Comparison of ENCODE assay signal across 32 mouse cellular contexts in the genomic region with DNA sequence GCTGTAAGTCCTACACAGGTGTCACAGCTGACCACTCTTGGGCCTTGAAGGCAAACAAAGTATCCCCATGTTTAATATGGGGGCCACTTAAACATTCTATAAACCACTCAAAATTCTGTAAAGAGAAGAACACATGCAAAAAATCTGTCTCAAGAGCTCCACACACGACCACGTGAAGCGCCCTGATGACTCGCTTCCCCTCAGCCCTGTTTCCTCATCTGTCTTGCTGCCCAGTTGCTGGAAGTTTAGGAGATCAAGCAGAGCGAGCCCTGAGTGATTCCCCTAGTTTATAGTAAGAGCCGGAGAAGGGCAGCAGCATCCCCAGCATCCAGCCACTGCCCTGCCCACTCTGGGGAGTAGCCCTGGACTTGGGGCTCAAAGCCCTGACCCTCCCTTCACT. TPM values are rescaled to one million over a fixed set of nuclear protein-coding genes. Genes with fewer than 3 reads are reported as not detected.
DNase-seq lines count a peak whose midpoint lies in the region; ATAC-seq and TF ChIP-seq lines count a peak whose summit lies in the region.
"Had no signal": no experiment of that assay in that cellular context is flagged by ENCODE, and none has a peak within 500 bp of the region (broad histone marks: within the 10 kb centered on the region; RNA-seq: fewer than 3 reads in every experiment).

No protein-coding gene starts in this region.

- H3K4me1 ChIP-seq in hindbrain, embryonic 15.5 days (replicated peaks) = peaks cover 43% of the 10 kb centered on the region
- H3K4me1 ChIP-seq in hindbrain, embryonic 11.5 days (replicated peaks; ENCODE audit: control insufficient read depth, insufficient read depth, low read length) = 0 out of 2 replicates have a peak, but pooled peaks cover 3% of the 10 kb centered on the region
- peaks cover 33% of the 10 kb centered on the region for H3K4me1 ChIP-seq in midbrain, embryonic 13.5 days (replicated peaks)
- peaks cover 18% of the 10 kb centered on the region for H3K4me1 ChIP-seq in midbrain, embryonic 16.5 days (ENCODE audit: control insufficient read depth, insufficient read depth, low read length)
- H3K4me1 ChIP-seq: heart, embryonic 12.5 days; liver, embryonic 15.5 days had no signal

- no peaks in the 10 kb centered on the region for H3K9me3 ChIP-seq in hindbrain, embryonic 15.5 days
- no peaks in the 10 kb centered on the region for H3K9me3 ChIP-seq in hindbrain, embryonic 11.5 days (ENCODE audit: control insufficient read depth, low read length)
- no peaks in the 10 kb centered on the region for H3K9me3 ChIP-seq in midbrain, embryonic 13.5 days
- no peaks in the 10 kb centered on the region for H3K9me3 ChIP-seq in midbrain, embryonic 16.5 days (replicated peaks; ENCODE audit: control insufficient read depth, low read length, poor library complexity, severe bottlenecking)
- H3K9me3 ChIP-seq: embryonic facial prominence, embryonic 10.5 days; embryonic facial prominence, embryonic 15.5 days; forebrain, embryonic 12.5 days; heart, embryonic 12.5 days; kidney, embryonic 15.5 days; limb, embryonic 12.5 days; liver, embryonic 15.5 days; midbrain, embryonic 12.5 days; neural tube, embryonic 13.5 days had no signal

- H3K9ac ChIP-seq in hindbrain, embryonic 15.5 days = no peak overlapping the region
- H3K9ac ChIP-seq in hindbrain, embryonic 11.5 days (ENCODE audit: low read depth, low read length) = no peak overlapping the region
- H3K9ac ChIP-seq in midbrain, embryonic 13.5 days (replicated peaks) = no peak overlapping the region
- H3K9ac ChIP-seq in midbrain, embryonic 16.5 days (ENCODE audit: low read depth, low read length) = no peak overlapping the region
- H3K9ac ChIP-seq: embryonic facial prominence, embryonic 15.5 days; forebrain, embryonic 12.5 days; heart, embryonic 12.5 days; kidney, embryonic 15.5 days; liver, embryonic 15.5 days; lung, embryonic 14.5 days; midbrain, embryonic 12.5 days had no signal

- DNase-seq in hindbrain, embryonic 11.5 days (ENCODE audit: low spot score) = no peak
- DNase-seq in NIH3T3 (ENCODE audit: low read depth) = peak; percentile 66
- no peak for DNase-seq in adrenal gland, postnatal 4 days (ENCODE audit: low spot score in 2 of 2)
- DNase-seq: adrenal gland, adult 2 months; forebrain, postnatal 0 days; heart, adult 2 months; heart, postnatal 4 days; kidney, adult 18-20 months; kidney, postnatal 25 days; lung, embryonic 14.5 days; lung, postnatal 14 days had no signal

- H3ac ChIP-seq in myocyte (ENCODE audit: control insufficient read depth, insufficient read length) = no peak overlapping the region

- peaks cover 8% of the 10 kb centered on the region; the same call in 1 of the 2 replicates for H3K36me3 ChIP-seq in hindbrain, embryonic 15.5 days
- no peaks in the 10 kb centered on the region for H3K36me3 ChIP-seq in hindbrain, embryonic 11.5 days (ENCODE audit: control insufficient read depth, insufficient read depth, low read length)
- peaks cover 41% of the 10 kb centered on the region for H3K36me3 ChIP-seq in midbrain, embryonic 13.5 days
- peaks cover 14% of the 10 kb centered on the region; the same call in 1 of the 2 replicates for H3K36me3 ChIP-seq in midbrain, embryonic 16.5 days (ENCODE audit: control insufficient read depth, insufficient read depth, low read length)
- H3K36me3 ChIP-seq in myocyte (ENCODE audit: control insufficient read depth, insufficient read depth) = peaks cover 13% of the 10 kb centered on the region

- H3K27me3 ChIP-seq in hindbrain, embryonic 15.5 days = no peaks in the 10 kb centered on the region
- no peaks in the 10 kb centered on the region for H3K27me3 ChIP-seq in hindbrain, embryonic 11.5 days (ENCODE audit: control insufficient read depth, insufficient read depth, low read length)
- H3K27me3 ChIP-seq in midbrain, embryonic 13.5 days = no peaks in the 10 kb centered on the region
- H3K27me3 ChIP-seq in midbrain, embryonic 16.5 days (ENCODE audit: control insufficient read depth, insufficient read depth, low read depth, low read length) = no peaks in the 10 kb centered on the region
- H3K27me3 ChIP-seq in myocyte (ENCODE audit: control insufficient read depth, insufficient read depth, insufficient read length) = no peaks in the 10 kb centered on the region
- H3K27me3 ChIP-seq: embryonic facial prominence, embryonic 15.5 days; forebrain, embryonic 12.5 days; heart, embryonic 12.5 days; kidney, embryonic 15.5 days; limb, embryonic 12.5 days; liver, embryonic 15.5 days; midbrain, embryonic 12.5 days; neural tube, embryonic 13.5 days had no signal

- H3K4me3 ChIP-seq in hindbrain, embryonic 15.5 days = no peak overlapping the region
- no peak overlapping the region for H3K4me3 ChIP-seq in hindbrain, embryonic 11.5 days (ENCODE audit: low read depth, low read length)
- no peak overlapping the region for H3K4me3 ChIP-seq in midbrain, embryonic 13.5 days (replicated peaks)
- no peak overlapping the region for H3K4me3 ChIP-seq in midbrain, embryonic 16.5 days (ENCODE audit: low read depth, low read length)
- H3K4me3 ChIP-seq in myocyte = no peak overlapping the region
- H3K4me3 ChIP-seq: embryonic facial prominence, embryonic 10.5 days; embryonic facial prominence, embryonic 15.5 days; forebrain, embryonic 12.5 days; heart, adult 2 months; heart, embryonic 12.5 days; kidney, embryonic 15.5 days; limb, embryonic 12.5 days; liver, embryonic 15.5 days; midbrain, embryonic 12.5 days had no signal

- H3K79me2 ChIP-seq in myocyte (ENCODE audit: control insufficient read depth, insufficient read depth) = peaks cover 5% of the 10 kb centered on the region

- no peak for ATAC-seq in hindbrain, embryonic 15.5 days (ENCODE audit: low FRiP score, low read depth)
- ATAC-seq in hindbrain, embryonic 11.5 days (ENCODE audit: low FRiP score) = no peak
- no peak for ATAC-seq in midbrain, embryonic 13.5 days
- ATAC-seq in midbrain, embryonic 16.5 days = no peak
- ATAC-seq: CD4-positive, CD25-positive, alpha-beta regulatory T cell, adult 4 months had no signal

- WGBS in hindbrain, embryonic 15.5 days = 84% methylated on average over 6 of the region's 6 CpGs
- 90% methylated on average over 6 of the region's 6 CpGs for WGBS in hindbrain, embryonic 11.5 days
- 87% methylated on average over 6 of the region's 6 CpGs for WGBS in midbrain, embryonic 13.5 days
- 91% methylated on average over 6 of the region's 6 CpGs for WGBS in midbrain, embryonic 16.5 days

- TF ChIP-seq POLR2A in myocyte (IDR thresholded peaks at IDR 0.05; ENCODE audit: insufficient read length, low read depth) = no peak

- H3K4me2 ChIP-seq in hindbrain, embryonic 15.5 days = peak overlapping the region; percentile 45; the same call in 1 of the 2 replicates
- no peak overlapping the region for H3K4me2 ChIP-seq in hindbrain, embryonic 11.5 days (replicated peaks; ENCODE audit: low read depth, low read length)
- H3K4me2 ChIP-seq in midbrain, embryonic 13.5 days (replicated peaks) = no peak overlapping the region
- no peak overlapping the region for H3K4me2 ChIP-seq in midbrain, embryonic 16.5 days (ENCODE audit: low read length)
- no peak overlapping the region for H3K4me2 ChIP-seq in myocyte (ENCODE audit: low read depth)
- H3K4me2 ChIP-seq: embryonic facial prominence, embryonic 15.5 days; heart, embryonic 12.5 days; kidney, embryonic 15.5 days; limb, embryonic 12.5 days; liver, embryonic 15.5 days; lung, embryonic 14.5 days; midbrain, embryonic 12.5 days had no signal

- H3K27ac ChIP-seq in hindbrain, embryonic 15.5 days (replicated peaks) = peak overlapping the region; percentile 47; the same call in 1 of the 2 replicates
- no peak overlapping the region for H3K27ac ChIP-seq in hindbrain, embryonic 11.5 days (ENCODE audit: low read depth, low read length)
- 0 out of 2 replicates have a peak overlapping the region, but pooled peaks have one; percentile 65 for H3K27ac ChIP-seq in midbrain, embryonic 13.5 days
- H3K27ac ChIP-seq in midbrain, embryonic 16.5 days (ENCODE audit: low read length) = no peak overlapping the region
- H3K27ac ChIP-seq: embryonic facial prominence, embryonic 10.5 days; embryonic facial prominence, embryonic 15.5 days; forebrain, embryonic 12.5 days; heart, adult 2 months; kidney, embryonic 15.5 days; limb, embryonic 12.5 days; liver, embryonic 15.5 days; midbrain, embryonic 12.5 days had no signal

TF ChIP-seq in myocyte, 11 proteins besides CTCF, POLR2A, EP300 and RAD21 (continues in another document):
- peak; percentile 18 for TF ChIP-seq USF1 (IDR thresholded peaks at IDR 0.05; ENCODE audit: low read depth)

RNA-seq across cellular contexts. Expression of a gene that starts 28.5 kb away (rescaled TPM):
- polyA plus RNA-seq in hindbrain, embryonic 15.5 days (2015; fragmentation: Nextera tagmentation; extraction: Ambion mirVana) = 39.3 and 43.6 TPM in 2 replicates
- polyA plus RNA-seq in hindbrain, embryonic 11.5 days (2014; fragmentation: Nextera tagmentation; extraction: Ambion mirVana) = 11.8 and 12.9 TPM in 2 replicates
- 17.4 and 19.0 TPM in 2 replicates for polyA plus RNA-seq in midbrain, embryonic 13.5 days (2015; fragmentation: Nextera tagmentation; extraction: Ambion mirVana)
- polyA plus RNA-seq in midbrain, embryonic 16.5 days (2015; fragmentation: Nextera tagmentation; extraction: Ambion mirVana) = 24.5 and 25.9 TPM in 2 replicates
- 44.0 TPM for polyA plus RNA-seq in myocyte (2012; fragmentation: generic; extraction: Trizol)
- 10 to 100 TPM; 40.4 to 44.4 TPM for total RNA-seq in adrenal gland, postnatal 4 days (2021)

RNA-seq across cellular contexts. Expression of a gene that starts 36.7 kb away (rescaled TPM):
- 25.2 and 25.5 TPM in 2 replicates for polyA plus RNA-seq in hindbrain, embryonic 15.5 days (2015; fragmentation: Nextera tagmentation; extraction: Ambion mirVana)
- polyA plus RNA-seq in hindbrain, embryonic 11.5 days (2014; fragmentation: Nextera tagmentation; extraction: Ambion mirVana) = 63.3 and 65.0 TPM in 2 replicates
- 37.3 and 39.4 TPM in 2 replicates for polyA plus RNA-seq in midbrain, embryonic 13.5 days (2015; fragmentation: Nextera tagmentation; extraction: Ambion mirVana)
- 24.2 and 27.9 TPM in 2 replicates for polyA plus RNA-seq in midbrain, embryonic 16.5 days (2015; fragmentation: Nextera tagmentation; extraction: Ambion mirVana)
- 31.0 TPM for polyA plus RNA-seq in myocyte (2012; fragmentation: generic; extraction: Trizol)
- 10 to 100 TPM; 32.6 to 38.2 TPM for total RNA-seq in adrenal gland, postnatal 4 days (2021)

RNA-seq across cellular contexts. Expression of a gene that starts 40.1 kb away (rescaled TPM):
- polyA plus RNA-seq in hindbrain, embryonic 15.5 days (2015; fragmentation: Nextera tagmentation; extraction: Ambion mirVana) = 0.98 and 1.0 TPM in 2 replicates
- 0.61 and 0.62 TPM in 2 replicates for polyA plus RNA-seq in hindbrain, embryonic 11.5 days (2014; fragmentation: Nextera tagmentation; extraction: Ambion mirVana)
- 0.71 and 0.87 TPM in 2 replicates for polyA plus RNA-seq in midbrain, embryonic 13.5 days (2015; fragmentation: Nextera tagmentation; extraction: Ambion mirVana)
- 0.87 and 0.90 TPM in 2 replicates for polyA plus RNA-seq in midbrain, embryonic 16.5 days (2015; fragmentation: Nextera tagmentation; extraction: Ambion mirVana)
- 0.10 TPM for polyA plus RNA-seq in myocyte (2012; fragmentation: generic; extraction: Trizol)
- under 1 TPM; 0.65 to 0.70 TPM for total RNA-seq in adrenal gland, postnatal 4 days (2021)

RNA-seq across cellular contexts. Expression of a gene that starts 57.0 kb away (rescaled TPM):
- 0.91 and 1.6 TPM in 2 replicates for polyA plus RNA-seq in hindbrain, embryonic 15.5 days (2015; fragmentation: Nextera tagmentation; extraction: Ambion mirVana)
- not detected in 2 replicates for polyA plus RNA-seq in hindbrain, embryonic 11.5 days (2014; fragmentation: Nextera tagmentation; extraction: Ambion mirVana)
- polyA plus RNA-seq in midbrain, embryonic 13.5 days (2015; fragmentation: Nextera tagmentation; extraction: Ambion mirVana) = 0.39 and 0.43 TPM in 2 replicates
- 0.77 and 1.1 TPM in 2 replicates for polyA plus RNA-seq in midbrain, embryonic 16.5 days (2015; fragmentation: Nextera tagmentation; extraction: Ambion mirVana)
- polyA plus RNA-seq in myocyte (2012; fragmentation: generic; extraction: Trizol) = not detected
- not detected for total RNA-seq in adrenal gland, postnatal 4 days (2021)
- total RNA-seq: adrenal gland, adult 2 months; common myeloid progenitor, adult 5-6 weeks; gastrocnemius, adult 8-10 months; gastrocnemius, postnatal 4 days; heart, adult 2 months; heart, postnatal 4 days; left cerebral cortex, postnatal 14 days; liver, adult 2 months; megakaryocyte progenitor cell, adult 5-6 weeks had no signal
- polyA plus RNA-seq: adrenal gland, adult 2 months; CD4-positive, CD25-positive, alpha-beta regulatory T cell, adult 4 months; embryonic facial prominence, embryonic 10.5 days; forebrain, embryonic 12.5 days; heart, embryonic 12.5 days; heart, postnatal 0 days; limb, embryonic 12.5 days; liver, adult 2 months; liver, embryonic 15.5 days had no signal

Comparison
In these comparisons a context has a peak if more than half of its experiments do, and no peak if none do; other contexts are left out.
1. H3K27ac ChIP-seq: peak in hindbrain, embryonic 15.5 days (single experiment) and midbrain, embryonic 13.5 days (single experiment); none in hindbrain, embryonic 11.5 days (single experiment) and midbrain, embryonic 16.5 days (single experiment).